Mouse (Mus musculus) G1E (cell line): Measurements from ENCODE around the gene Igfbp3.

Experiments
- CTCF ChIP-seq: IDR thresholded peaks from 2 replicates; pipeline ENCODE4 v1.5.1; 2012; ENCODE audit warnings: low read depth, low read length, inconsistent platforms, mixed read lengths
- GATA1 ChIP-seq: IDR thresholded peaks from 2 replicates; pipeline ENCODE4 v1.6.1; 2012; ENCODE audit warnings: borderline replicate concordance, low read length, inconsistent platforms, mixed read lengths
- GATA2 ChIP-seq: IDR thresholded peaks from 2 replicates; pipeline ENCODE4 v1.6.1; 2012; ENCODE audit warnings: low read depth, low read length, inconsistent platforms, borderline replicate concordance
- POLR2AphosphoS5 ChIP-seq: IDR thresholded peaks from 2 replicates; pipeline ENCODE4 v1.6.1; 2012; ENCODE audit warnings: low read depth, low read length, inconsistent platforms; ENCODE audit not compliant: insufficient replicate concordance
- TAL1 ChIP-seq: conservative IDR thresholded peaks from 2 replicates; pipeline ENCODE4 v1.6.1; 2012; ENCODE audit warnings: low read depth, low read length, inconsistent platforms, mixed read lengths

DNA sequence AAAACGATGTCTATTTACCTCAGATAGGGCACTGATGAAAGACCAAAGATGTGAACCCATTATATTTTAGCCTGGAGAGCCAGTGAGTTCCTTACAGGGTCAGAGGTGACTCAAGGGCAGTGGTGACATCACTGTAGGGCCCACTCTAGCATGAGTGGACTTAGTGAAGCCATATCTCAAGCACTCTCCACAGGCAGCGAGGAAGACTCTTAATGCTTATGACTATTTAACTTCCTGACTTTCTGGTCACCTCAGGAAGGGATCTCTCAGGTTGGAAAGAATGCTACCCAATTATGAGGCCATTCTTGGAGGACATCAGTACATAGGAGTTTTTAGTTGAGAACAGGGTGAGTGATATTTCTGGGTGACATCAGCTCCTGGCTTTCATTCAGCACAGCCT lies 19.6 kb upstream of the Igfbp3 start:
- TF ChIP-seq POLR2AphosphoS5 = no peak
- no peak for TF ChIP-seq CTCF
- no peak for TF ChIP-seq GATA1
- TF ChIP-seq TAL1 = no peak
- TF ChIP-seq GATA2 = no peak
